In the genomic region with DNA sequence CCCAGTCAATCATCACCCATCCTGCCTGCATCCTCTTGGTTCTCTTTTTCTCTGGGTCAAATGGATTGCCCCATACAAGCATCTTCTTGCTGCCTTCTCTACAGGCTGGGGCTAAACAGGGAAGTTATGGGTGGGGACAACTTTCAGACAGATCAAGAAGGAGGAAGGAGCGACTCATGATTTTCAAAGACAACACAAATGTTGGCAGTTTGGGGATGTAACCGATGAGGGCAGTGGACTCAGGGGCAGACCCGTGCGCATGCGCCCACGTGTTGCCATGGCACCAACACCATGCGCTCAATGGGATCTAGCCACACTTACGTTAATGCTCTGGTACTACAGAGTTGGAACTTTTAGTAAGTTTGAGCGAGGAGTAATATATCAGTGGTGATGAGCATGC, we compare ENCODE assay signal across 8 mouse cellular contexts.
DNase-seq lines count a peak whose midpoint lies in the region; ATAC-seq and TF ChIP-seq lines count a peak whose summit lies in the region.
"Had no signal": no experiment of that assay in that cellular context is flagged by ENCODE, and none has a peak within 500 bp of the region (broad histone marks: within the 10 kb centered on the region; RNA-seq: fewer than 3 reads in every experiment).

No protein-coding gene starts in this region.

- TF ChIP-seq CTCF in bone marrow, adult 2 months (IDR thresholded peaks at IDR 0.05; ENCODE audit: control insufficient read depth, insufficient read depth, low read length): no peak

- 32% methylated on average over 9 of the region's 9 CpGs for WGBS in bone marrow, adult 2 months

- no peak overlapping the region for H3K4me3 ChIP-seq in bone marrow, adult 2 months (replicated peaks; ENCODE audit: control insufficient read depth, low read depth, low read length)
- H3K4me3 ChIP-seq: embryonic facial prominence, embryonic 13.5 days had no signal

- DNase-seq in A20 (ENCODE audit: low read depth, low spot score): peak; percentile 8
- peak; percentile 15 for DNase-seq in liver
- DNase-seq in right cerebral cortex, adult 18-20 months: no peak
- DNase-seq in left cerebral cortex, adult 18-20 months (ENCODE audit: low spot score in 2 of 2): no peak
- DNase-seq in left cerebral cortex, postnatal 36 days (ENCODE audit: low spot score in 2 of 2): no peak

- intact Hi-C loops in left cerebral cortex, postnatal 36 days (cut with DNase I): no loop called here

- H3K4me1 ChIP-seq in bone marrow, adult 2 months (ENCODE audit: control insufficient read depth, insufficient read depth, low read length): peaks cover 11% of the 10 kb centered on the region
- H3K4me1 ChIP-seq: embryonic facial prominence, embryonic 13.5 days had no signal

- ATAC-seq in megakaryocyte, adult 5-6 weeks (ENCODE audit: poor library complexity, severe bottlenecking): peak; percentile 80

- peak; percentile 30; the same call in 1 of the 2 replicates for TF ChIP-seq POLR2A in bone marrow, adult 2 months (IDR thresholded peaks at IDR 0.05; ENCODE audit: borderline replicate concordance, control insufficient read depth, low read depth, low read length)

- peak overlapping the region; percentile 93 for H3K27ac ChIP-seq in bone marrow, adult 2 months (ENCODE audit: control insufficient read depth, insufficient read depth, low read depth, low read length, poor library complexity)
- H3K27ac ChIP-seq: embryonic facial prominence, embryonic 13.5 days had no signal

Comparison
In these comparisons a context has a peak if more than half of its experiments do, and no peak if none do; other contexts are left out.
1. DNase-seq: peak in A20 (single experiment) and liver (single experiment); none in right cerebral cortex, adult 18-20 months (single experiment), left cerebral cortex, adult 18-20 months (0 of 2) and left cerebral cortex, postnatal 36 days (0 of 2).